Mouse (Mus musculus): ENCODE results near the gene Gm28035. TPM values are rescaled to one million over a fixed set of nuclear protein-coding genes. Genes with fewer than 3 reads are reported as not detected.
A peak's percentile ranks its signal among the peaks of the same experiment; 100 is the strongest.

Gene Gm28035
- polyA plus RNA-seq, 1 experiment from 2014 or later = 0.24 TPM

- no peaks in the 10 kb centered on the region for H3K27me3 ChIP-seq
- ATAC-seq (ENCODE audit: low read depth) = no peak
- H3K4me1 ChIP-seq (replicated peaks) = peaks cover 4% of the 10 kb centered on the region
- H3K36me3 ChIP-seq = no peaks in the 10 kb centered on the region
- no peaks in the 10 kb centered on the region for H3K9me3 ChIP-seq
- no peak overlapping the region for H3K27ac ChIP-seq (replicated peaks)
- no peak overlapping the region for H3K4me2 ChIP-seq
- 69% methylated on average over 6 of the region's 6 CpGs for WGBS
- H3K9ac ChIP-seq = no peak overlapping the region
- H3K4me3 ChIP-seq = no peak overlapping the region
Measured at GRCm38 (mm10) chr2:30211408-30212168, 28.8 kb upstream of the Gm28035 start.

GRCm38 (mm10) chr2:30212169-30212545 is 28.2 kb upstream of the Gm28035 start:
- 81% methylated on average over 4 of the region's 4 CpGs for whole genome bisulfite sequencing
- no peak overlapping the region for H3K9ac ChIP-seq
- H3K36me3 ChIP-seq = no peaks in the 10 kb centered on the region
- no peak overlapping the region for H3K4me3 ChIP-seq
- ATAC-seq (ENCODE audit: low read depth) = no peak
- H3K4me2 ChIP-seq = no peak overlapping the region
- H3K4me1 ChIP-seq (replicated peaks) = no peaks in the 10 kb centered on the region
- H3K9me3 ChIP-seq = no peaks in the 10 kb centered on the region
- H3K27ac ChIP-seq (replicated peaks) = no peak overlapping the region
- no peaks in the 10 kb centered on the region for H3K27me3 ChIP-seq

GRCm38 (mm10) chr2:30212951-30213350 is 27.4 kb upstream of the Gm28035 start:
- Histone ChIP-seq H3K9me3 (no peaks in the 10 kb centered on the region), H3K36me3 (no peaks in the 10 kb centered on the region), H3K9ac (no peak overlapping the region), H3K27ac (replicated peaks) (no peak overlapping the region), H3K4me2 (no peak overlapping the region), H3K4me1 (replicated peaks) (no peaks in the 10 kb centered on the region), H3K4me3 (no peak overlapping the region), H3K27me3 (no peaks in the 10 kb centered on the region)
- 72% methylated on average over 1 of the region's 1 CpGs for WGBS
- ATAC-seq (ENCODE audit: low read depth) = no peak

- H3K36me3 ChIP-seq = no peaks in the 10 kb centered on the region
- no peak for ATAC-seq (ENCODE audit: low read depth)
Measured at GRCm38 (mm10) chr2:30214745-30215144, 25.6 kb upstream of the Gm28035 start.

GRCm38 (mm10) chr2:30215493-30215892 is 24.9 kb upstream of the Gm28035 start:
- Histone ChIP-seq H3K27me3 (no peaks in the 10 kb centered on the region), H3K36me3 (no peaks in the 10 kb centered on the region), H3K9ac (no peak overlapping the region), H3K9me3 (no peaks in the 10 kb centered on the region), H3K27ac (replicated peaks) (no peak overlapping the region), H3K4me2 (no peak overlapping the region), H3K4me3 (no peak overlapping the region), H3K4me1 (replicated peaks) (no peaks in the 10 kb centered on the region)
- WGBS = 82% methylated on average over 6 of the region's 6 CpGs
- ATAC-seq (ENCODE audit: low read depth) = no peak

More at GRCm38 (mm10) chr2:30214745-30215144, 25.6 kb upstream of the Gm28035 start:
- Histone ChIP-seq H3K9me3 (no peaks in the 10 kb centered on the region), H3K27ac (replicated peaks) (no peak overlapping the region), H3K9ac (no peak overlapping the region), H3K27me3 (no peaks in the 10 kb centered on the region), H3K4me3 (no peak overlapping the region), H3K4me2 (no peak overlapping the region), H3K4me1 (replicated peaks) (no peaks in the 10 kb centered on the region)
- 86% methylated on average over 3 of the region's 3 CpGs for WGBS

- H3K27me3 ChIP-seq = no peaks in the 10 kb centered on the region
- no peak overlapping the region for H3K27ac ChIP-seq (replicated peaks)
- no peaks in the 10 kb centered on the region for H3K36me3 ChIP-seq
- ATAC-seq (ENCODE audit: low read depth) = no peak
- no peak overlapping the region for H3K9ac ChIP-seq
- 94% methylated on average over 5 of the region's 5 CpGs for WGBS
- H3K4me2 ChIP-seq = no peak overlapping the region
- no peaks in the 10 kb centered on the region for H3K9me3 ChIP-seq
- H3K4me3 ChIP-seq = no peak overlapping the region
- H3K4me1 ChIP-seq (replicated peaks) = no peaks in the 10 kb centered on the region
Measured at GRCm38 (mm10) chr2:30216293-30216692, 24.1 kb upstream of the Gm28035 start.

- Histone ChIP-seq H3K9ac (no peak overlapping the region), H3K4me2 (no peak overlapping the region), H3K27me3 (no peaks in the 10 kb centered on the region), H3K9me3 (peaks cover 4% of the 10 kb centered on the region; the same call in 1 of the 2 replicates), H3K4me1 (replicated peaks) (peaks cover 33% of the 10 kb centered on the region), H3K36me3 (peaks cover 4% of the 10 kb centered on the region), H3K27ac (replicated peaks) (no peak overlapping the region), H3K4me3 (no peak overlapping the region)
- no peak for ATAC-seq (ENCODE audit: low read depth)
- 85% methylated on average over 5 of the region's 5 CpGs for WGBS
Measured at GRCm38 (mm10) chr2:30235593-30235992, 4.8 kb upstream of the Gm28035 start.

GRCm38 (mm10) chr2:30236426-30237198 is 3.8 kb upstream of the Gm28035 start:
- H3K4me3 ChIP-seq = peak overlapping the region; percentile 92
- peak overlapping the region; percentile 70 for H3K9ac ChIP-seq
- H3K36me3 ChIP-seq = peaks cover 14% of the 10 kb centered on the region
- no peaks in the 10 kb centered on the region for H3K27me3 ChIP-seq
- peak; percentile 19 for ATAC-seq (ENCODE audit: low read depth)
- H3K9me3 ChIP-seq = no peaks in the 10 kb centered on the region
- peak overlapping the region; percentile 95 for H3K27ac ChIP-seq (replicated peaks)
- peak overlapping the region; percentile 81 for H3K4me2 ChIP-seq
- H3K4me1 ChIP-seq (replicated peaks) = peaks cover 41% of the 10 kb centered on the region
- 3% methylated on average over 18 of the region's 18 CpGs for WGBS

- peak within 1 kb of the TSS; percentile 81 for H3K4me2 ChIP-seq
- peak; percentile 99 for ATAC-seq (ENCODE audit: low read depth)
- H3K4me3 ChIP-seq = peak within 1 kb of the TSS; percentile 92
- peak within 1 kb of the TSS; percentile 95 for H3K27ac ChIP-seq (replicated peaks)
- H3K27me3 ChIP-seq = no peaks in the 10 kb centered on the region
- WGBS = under 1% methylated on average over 65 of the region's 67 CpGs
- peaks cover 48% of the 10 kb centered on the region for H3K4me1 ChIP-seq (replicated peaks)
- peak within 1 kb of the TSS; percentile 94 for H3K9ac ChIP-seq
- no peaks in the 10 kb centered on the region for H3K9me3 ChIP-seq
- H3K36me3 ChIP-seq = peaks cover 20% of the 10 kb centered on the region
Measured at GRCm38 (mm10) chr2:30237199-30237880, 3.0 kb upstream of the Gm28035 start, which contains the start of gene Lrrc8a. TSS of gene Lrrc8a (plus strand) at chr2:30237715.

GRCm38 (mm10) chr2:30237881-30238280 is 2.5 kb upstream of the Gm28035 start:
- Histone ChIP-seq H3K4me3 (peak overlapping the region; percentile 92), H3K36me3 (peaks cover 26% of the 10 kb centered on the region), H3K9me3 (no peaks in the 10 kb centered on the region), H3K9ac (peak overlapping the region; percentile 94), H3K27ac (replicated peaks) (peak overlapping the region; percentile 95), H3K4me2 (peak overlapping the region; percentile 81), H3K4me1 (replicated peaks) (peaks cover 54% of the 10 kb centered on the region), H3K27me3 (no peaks in the 10 kb centered on the region)
- peak; percentile 92 for ATAC-seq (ENCODE audit: low read depth)
- under 1% methylated on average over 41 of the region's 42 CpGs for WGBS

GRCm38 (mm10) chr2:30238906-30239465 is 1.4 kb upstream of the Gm28035 start:
- Histone ChIP-seq H3K36me3 (peaks cover 37% of the 10 kb centered on the region), H3K4me3 (peak overlapping the region; percentile 92), H3K4me2 (peak overlapping the region; percentile 81), H3K9me3 (no peaks in the 10 kb centered on the region), H3K27ac (replicated peaks) (no peak overlapping the region), H3K27me3 (no peaks in the 10 kb centered on the region), H3K4me1 (replicated peaks) (peaks cover 58% of the 10 kb centered on the region), H3K9ac (peak overlapping the region; percentile 94)
- ATAC-seq (ENCODE audit: low read depth) = no peak
- 74% methylated on average over 3 of the region's 3 CpGs for WGBS

Measured in neural tube, embryonic 13.5 days (tissue).